Mouse (Mus musculus) adrenal gland, postnatal 36 days (tissue): ENCODE measurements around the gene Ctsw. TPM values are rescaled to one million over a fixed set of nuclear protein-coding genes. Genes with fewer than 3 reads are reported as not detected.

Source experiments
- DNase-seq, 2 experiments: peaks; one replicate each; pipeline ENCODE4 v3.0.0; 2021; ENCODE audit warnings: mixed read lengths in 1 of 2
- total RNA-seq, 2 experiments: library from RNA; stranded (reverse); gene quantifications; 2 replicates each; pipeline ENCODE4 v1.2.3; 2021

Ctsw gene
- total RNA-seq, 2 experiments from 2014 or later, result 0.26 TPM; not detected in 1

- peak; percentile 47 to 65 for DNase-seq
These were observed 4.3 kb downstream of the Ctsw start for GRCm38 (mm10) chr19:5463791-5464562.

GRCm38 (mm10) chr19:5463212-5463611, 5.1 kb downstream of the Ctsw start:
- no peak for DNase-seq

GRCm38 (mm10) chr19:5461411-5461810, 6.9 kb downstream of the Ctsw start:
- no peak for DNase-seq

- peak; percentile 89 to 91 for DNase-seq
These were observed 7.8 kb downstream of the Ctsw start, which contains the start of gene Fibp for GRCm38 (mm10) chr19:5460465-5460911. TSS of gene Fibp (plus strand) at chr19:5460615.

- DNase-seq, result no peak
These were observed 8.4 kb downstream of the Ctsw start for GRCm38 (mm10) chr19:5459896-5460295.

- DNase-seq, result no peak
These were observed 9.3 kb downstream of the Ctsw start for GRCm38 (mm10) chr19:5459019-5459418.

GRCm38 (mm10) chr19:5457746-5458442, 10.4 kb downstream of the Ctsw start, which contains the start of gene Ccdc85b:
TSS of gene Ccdc85b (minus strand) at chr19:5457894.
- DNase-seq, result peak in 1 of 2 experiments; percentile 42

GRCm38 (mm10) chr19:5456922-5457745, 11.2 kb downstream of the Ctsw start:
- DNase-seq, result peak; percentile 96 to 98

GRCm38 (mm10) chr19:5456241-5456921, 11.9 kb downstream of the Ctsw start:
- peak; percentile 25 to 45 for DNase-seq

GRCm38 (mm10) chr19:5455568-5455967, 12.7 kb downstream of the Ctsw start:
- no peak for DNase-seq

GRCm38 (mm10) chr19:5455037-5455436, 13.3 kb downstream of the Ctsw start:
- DNase-seq, result no peak

GRCm38 (mm10) chr19:5451766-5452165, 16.5 kb downstream of the Ctsw start:
- no peak for DNase-seq

GRCm38 (mm10) chr19:5449673-5450072, 18.6 kb downstream of the Ctsw start:
- no peak for DNase-seq

GRCm38 (mm10) chr19:5448354-5449150, 19.8 kb downstream of the Ctsw start:
- peak; percentile 64 to 69 for DNase-seq

GRCm38 (mm10) chr19:5447515-5448353, 20.6 kb downstream of the Ctsw start, which contains the start of gene Fosl1:
TSS of gene Fosl1 (plus strand) at chr19:5447547.
- DNase-seq, result peak; percentile 77 to 85

GRCm38 (mm10) chr19:5445747-5446146, 22.6 kb downstream of the Ctsw start:
- no peak for DNase-seq

GRCm38 (mm10) chr19:5444954-5445353, 23.4 kb downstream of the Ctsw start:
- DNase-seq, result no peak

- DNase-seq, result no peak
These were observed 23.9 kb downstream of the Ctsw start for GRCm38 (mm10) chr19:5444371-5444908.

- DNase-seq, result no peak
These were observed 34.4 kb downstream of the Ctsw start for GRCm38 (mm10) chr19:5433951-5434350.
